Mouse (Mus musculus): Measurements from ENCODE around the gene Vwa3b. TPM values are rescaled to one million over a fixed set of nuclear protein-coding genes. Genes with fewer than 3 reads are reported as not detected.
"Not testable (repeated sequence)": the region's sequence is repeated elsewhere in the genome, so short reads cannot be mapped to it uniquely, and the experiment has no call there.

Vwa3b gene
- polyA plus RNA-seq, 1 experiment: not detected

GRCm38 (mm10) chr1:37001636-37002315, 24.6 kb upstream of the Vwa3b start:
- no peak overlapping the region for H3ac ChIP-seq (ENCODE audit: control insufficient read depth, insufficient read length)
- TF ChIP-seq TCF12 (IDR thresholded peaks at IDR 0.05; ENCODE audit: insufficient read depth, poor library complexity, severe bottlenecking): no peak
- TF ChIP-seq MAX (IDR thresholded peaks at IDR 0.05; ENCODE audit: low read depth): no peak
- no peak for TF ChIP-seq POLR2A (IDR thresholded peaks at IDR 0.05; ENCODE audit: insufficient read length, low read depth)
- TF ChIP-seq SRF (IDR thresholded peaks at IDR 0.05; ENCODE audit: control insufficient read depth, insufficient read length, low read depth): no peak
- TF ChIP-seq TCF3 (IDR thresholded peaks at IDR 0.05; ENCODE audit: insufficient read length, low read depth): no peak
- TF ChIP-seq USF1 (IDR thresholded peaks at IDR 0.05; ENCODE audit: low read depth): no peak
- no peak for TF ChIP-seq MYOG (IDR thresholded peaks at IDR 0.05; ENCODE audit: control insufficient read depth in 1 of 3, insufficient read depth in 1 of 3, insufficient read length in 2 of 3, low read depth in 2 of 3)
- no peak for TF ChIP-seq POLR2AphosphoS2 (IDR thresholded peaks at IDR 0.05; ENCODE audit: insufficient read length, low read depth)
- TF ChIP-seq CEBPB (IDR thresholded peaks at IDR 0.05; ENCODE audit: insufficient read depth, poor library complexity, severe bottlenecking): no peak
- H3K79me2 ChIP-seq (ENCODE audit: control insufficient read depth, insufficient read depth): no peaks in the 10 kb centered on the region
- H3K4me3 ChIP-seq: no peak overlapping the region
- H3K27me3 ChIP-seq (ENCODE audit: control insufficient read depth, insufficient read depth, insufficient read length): no peaks in the 10 kb centered on the region
- H3K36me3 ChIP-seq (ENCODE audit: control insufficient read depth, insufficient read depth): no peaks in the 10 kb centered on the region
- no peak overlapping the region for H3K4me2 ChIP-seq (ENCODE audit: low read depth)

- no peak overlapping the region for H3K4me2 ChIP-seq (ENCODE audit: low read depth)
- H3ac ChIP-seq (ENCODE audit: control insufficient read depth, insufficient read length): no peak overlapping the region
- no peak overlapping the region for H3K4me3 ChIP-seq
- H3K36me3 ChIP-seq (ENCODE audit: control insufficient read depth, insufficient read depth): no peaks in the 10 kb centered on the region
- no peaks in the 10 kb centered on the region for H3K27me3 ChIP-seq (ENCODE audit: control insufficient read depth, insufficient read depth, insufficient read length)
- TF ChIP-seq POLR2A (IDR thresholded peaks at IDR 0.05; ENCODE audit: insufficient read length, low read depth) (no peak), REST (IDR thresholded peaks at IDR 0.05; ENCODE audit: insufficient read depth, insufficient read length) (no peak), SRF (IDR thresholded peaks at IDR 0.05; ENCODE audit: control insufficient read depth, insufficient read length, low read depth) (no peak)
- H3K79me2 ChIP-seq (ENCODE audit: control insufficient read depth, insufficient read depth): no peaks in the 10 kb centered on the region
Observed at GRCm38 (mm10) chr1:37002316-37003008, 23.9 kb upstream of the Vwa3b start.

GRCm38 (mm10) chr1:37004533-37004932, 21.9 kb upstream of the Vwa3b start:
- no peaks in the 10 kb centered on the region for H3K27me3 ChIP-seq (ENCODE audit: control insufficient read depth, insufficient read depth, insufficient read length)
- no peaks in the 10 kb centered on the region for H3K36me3 ChIP-seq (ENCODE audit: control insufficient read depth, insufficient read depth)
- no peak overlapping the region for H3ac ChIP-seq (ENCODE audit: control insufficient read depth, insufficient read length)
- H3K4me2 ChIP-seq (ENCODE audit: low read depth): no peak overlapping the region
- TF ChIP-seq E2F4 (IDR thresholded peaks at IDR 0.05; ENCODE audit: insufficient read depth) (no peak), USF1 (IDR thresholded peaks at IDR 0.05; ENCODE audit: low read depth) (no peak), POLR2A (IDR thresholded peaks at IDR 0.05; ENCODE audit: insufficient read length, low read depth) (no peak)
- no peak overlapping the region for H3K4me3 ChIP-seq
- H3K79me2 ChIP-seq (ENCODE audit: control insufficient read depth, insufficient read depth): no peaks in the 10 kb centered on the region

GRCm38 (mm10) chr1:37005036-37005435, 21.4 kb upstream of the Vwa3b start:
- Histone ChIP-seq H3K4me2 (ENCODE audit: low read depth) (no peak overlapping the region), H3K4me3 (no peak overlapping the region), H3K36me3 (ENCODE audit: control insufficient read depth, insufficient read depth) (no peaks in the 10 kb centered on the region), H3ac (ENCODE audit: control insufficient read depth, insufficient read length) (no peak overlapping the region), H3K79me2 (ENCODE audit: control insufficient read depth, insufficient read depth) (no peaks in the 10 kb centered on the region), H3K27me3 (ENCODE audit: control insufficient read depth, insufficient read depth, insufficient read length) (no peaks in the 10 kb centered on the region)
- TF ChIP-seq SRF (IDR thresholded peaks at IDR 0.05; ENCODE audit: control insufficient read depth, insufficient read length, low read depth) (no peak), POLR2A (IDR thresholded peaks at IDR 0.05; ENCODE audit: insufficient read length, low read depth) (no peak)

GRCm38 (mm10) chr1:37006529-37006928, 19.9 kb upstream of the Vwa3b start:
- not testable (repeated sequence) for H3K27me3 ChIP-seq (ENCODE audit: control insufficient read depth, insufficient read depth, insufficient read length); H3K36me3 ChIP-seq (ENCODE audit: control insufficient read depth, insufficient read depth); H3K4me2 ChIP-seq (ENCODE audit: low read depth); H3K79me2 ChIP-seq (ENCODE audit: control insufficient read depth, insufficient read depth); H3K4me3 ChIP-seq; H3ac ChIP-seq (ENCODE audit: control insufficient read depth, insufficient read length)

DNA sequence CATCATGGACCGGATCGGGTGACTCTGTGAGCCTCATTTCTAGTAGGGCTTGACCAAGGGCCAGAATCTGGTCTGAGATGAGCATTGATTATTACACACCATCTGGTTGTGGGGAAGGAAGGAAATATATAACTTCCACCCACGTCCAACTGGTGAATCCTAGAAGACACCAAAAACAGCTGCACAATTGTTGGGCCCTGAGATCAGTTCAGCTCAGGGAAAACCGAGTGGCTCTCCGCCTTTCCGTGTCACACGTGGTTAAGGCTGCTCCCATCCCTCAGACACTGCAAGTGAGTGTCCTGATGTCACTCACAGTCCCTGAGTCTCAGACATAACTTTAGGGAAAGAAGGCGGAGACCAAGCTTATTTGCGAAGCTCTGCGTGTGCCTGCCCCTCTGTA, 16.5 kb upstream of the Vwa3b start:
- H3K4me2 ChIP-seq (ENCODE audit: low read depth): peak overlapping the region; percentile 0
- TF ChIP-seq E2F4 (IDR thresholded peaks at IDR 0.05; ENCODE audit: insufficient read depth) (no peak), CEBPB (IDR thresholded peaks at IDR 0.05; ENCODE audit: insufficient read depth, poor library complexity, severe bottlenecking) (no peak), MAX (IDR thresholded peaks at IDR 0.05; ENCODE audit: low read depth) (no peak), POLR2A (IDR thresholded peaks at IDR 0.05; ENCODE audit: insufficient read length, low read depth) (no peak), TCF3 (IDR thresholded peaks at IDR 0.05; ENCODE audit: insufficient read length, low read depth) (no peak), REST (IDR thresholded peaks at IDR 0.05; ENCODE audit: insufficient read depth, insufficient read length) (no peak), USF1 (IDR thresholded peaks at IDR 0.05; ENCODE audit: low read depth) (no peak), SRF (IDR thresholded peaks at IDR 0.05; ENCODE audit: control insufficient read depth, insufficient read length, low read depth) (no peak), TCF12 (IDR thresholded peaks at IDR 0.05; ENCODE audit: insufficient read depth, poor library complexity, severe bottlenecking) (peak; percentile 9), MYOD1 (IDR thresholded peaks at IDR 0.05; ENCODE audit: control insufficient read depth in 1 of 3, insufficient read length in 2 of 3, low read depth in 2 of 3) (peak in 2 of 3 experiments; percentile 49 to 52), POLR2AphosphoS2 (IDR thresholded peaks at IDR 0.05; ENCODE audit: insufficient read length, low read depth) (no peak), MYOG (IDR thresholded peaks at IDR 0.05; ENCODE audit: control insufficient read depth in 1 of 3, insufficient read depth in 1 of 3, insufficient read length in 2 of 3, low read depth in 2 of 3) (no peak)
- no peaks in the 10 kb centered on the region for H3K79me2 ChIP-seq (ENCODE audit: control insufficient read depth, insufficient read depth)
- no peaks in the 10 kb centered on the region for H3K36me3 ChIP-seq (ENCODE audit: control insufficient read depth, insufficient read depth)
- no peaks in the 10 kb centered on the region for H3K27me3 ChIP-seq (ENCODE audit: control insufficient read depth, insufficient read depth, insufficient read length)
- H3K4me3 ChIP-seq: no peak overlapping the region
- H3ac ChIP-seq (ENCODE audit: control insufficient read depth, insufficient read length): no peak overlapping the region

All from myocyte (in vitro differentiated cells).